Mouse (Mus musculus): ENCODE data around the gene Tmem178b.

Tmem178b gene

GRCm38 (mm10) chr6:40019396-40019795 is 146.3 kb downstream of the Tmem178b start:
- DNase-seq, result no peak

GRCm38 (mm10) chr6:40023592-40024335 is 150.7 kb downstream of the Tmem178b start:
- no peak for DNase-seq

GRCm38 (mm10) chr6:40024336-40024934 is 151.4 kb downstream of the Tmem178b start:
- no peak for DNase-seq

GRCm38 (mm10) chr6:40032901-40033300 is 159.8 kb downstream of the Tmem178b start:
- DNase-seq, result no peak

GRCm38 (mm10) chr6:40033935-40034334 is 160.9 kb downstream of the Tmem178b start:
- no peak for DNase-seq

GRCm38 (mm10) chr6:40048969-40049908 is 176.2 kb downstream of the Tmem178b start:
- no peak for DNase-seq

GRCm38 (mm10) chr6:40049909-40050484 is 176.9 kb downstream of the Tmem178b start:
- DNase-seq, result no peak

- DNase-seq, result no peak
These were observed 178.6 kb downstream of the Tmem178b start for GRCm38 (mm10) chr6:40051698-40052097.

GRCm38 (mm10) chr6:40052593-40052992 is 179.5 kb downstream of the Tmem178b start:
- no peak for DNase-seq

- DNase-seq, result no peak
These were observed 186.4 kb downstream of the Tmem178b start for GRCm38 (mm10) chr6:40059466-40059865.

GRCm38 (mm10) chr6:40061327-40062189 is 188.5 kb downstream of the Tmem178b start:
- no peak for DNase-seq

GRCm38 (mm10) chr6:40062190-40062501 is 189.1 kb downstream of the Tmem178b start:
- DNase-seq, result no peak

- no peak for DNase-seq
These were observed 190.4 kb downstream of the Tmem178b start for GRCm38 (mm10) chr6:40063438-40063837.

- DNase-seq, result no peak
These were observed 190.8 kb downstream of the Tmem178b start for GRCm38 (mm10) chr6:40063899-40064298.

GRCm38 (mm10) chr6:40064342-40064741 is 191.3 kb downstream of the Tmem178b start:
- DNase-seq, result no peak

GRCm38 (mm10) chr6:40068467-40068866 is 195.4 kb downstream of the Tmem178b start:
- no peak for DNase-seq

- DNase-seq, result no peak
These were observed 197.9 kb downstream of the Tmem178b start for GRCm38 (mm10) chr6:40071007-40071406.

- DNase-seq, result no peak
These were observed 203.0 kb downstream of the Tmem178b start for GRCm38 (mm10) chr6:40076089-40076488.

- no peak for DNase-seq
These were observed 203.7 kb downstream of the Tmem178b start for GRCm38 (mm10) chr6:40076670-40077313.

GRCm38 (mm10) chr6:40078353-40078752 is 205.3 kb downstream of the Tmem178b start:
- no peak for DNase-seq

- no peak for DNase-seq
These were observed 210.7 kb downstream of the Tmem178b start for GRCm38 (mm10) chr6:40083726-40084125.

GRCm38 (mm10) chr6:40091250-40091651 is 218.2 kb downstream of the Tmem178b start:
- DNase-seq, result no peak
